Comparison of ENCODE assay signal across 9 mouse cellular contexts in genomic region chr8:4256911-4257310, GRCm38 (mm10). TPM values are rescaled to one million over a fixed set of nuclear protein-coding genes. Genes with fewer than 3 reads are reported as not detected.
DNase-seq lines count a peak whose midpoint lies in the region; ATAC-seq and TF ChIP-seq lines count a peak whose summit lies in the region.
"Had no signal": no experiment of that assay in that cellular context is flagged by ENCODE, and none has a peak within 500 bp of the region (broad histone marks: within the 10 kb centered on the region; RNA-seq: fewer than 3 reads in every experiment).

No protein-coding gene starts in this region.

- no peak for DNase-seq in neural tube, embryonic 11.5 days (ENCODE audit: low spot score)
- no peak for DNase-seq in neural tube, embryonic 10.5 days (ENCODE audit: extremely low spot score, low spot score)
- peak; percentile 48 for DNase-seq in hindbrain, postnatal 0 days (ENCODE audit: low spot score)
- no peak for DNase-seq in urinary bladder, adult 2 months (ENCODE audit: low spot score)
- no peak for DNase-seq in lung, postnatal 0 days (ENCODE audit: low spot score)

- peaks cover 22% of the 10 kb centered on the region for H3K4me1 ChIP-seq in neural tube, embryonic 11.5 days (ENCODE audit: control insufficient read depth, insufficient read depth, low read length)
- peaks cover 18% of the 10 kb centered on the region for H3K4me1 ChIP-seq in hindbrain, postnatal 0 days (ENCODE audit: insufficient read depth, low read length)
- H3K4me1 ChIP-seq in midbrain, embryonic 13.5 days (replicated peaks), result peaks cover 52% of the 10 kb centered on the region
- peaks cover 4% of the 10 kb centered on the region; the same call in 1 of the 2 replicates for H3K4me1 ChIP-seq in lung, postnatal 0 days (ENCODE audit: insufficient read depth, low read depth, low read length)

- no peaks in the 10 kb centered on the region for H3K27me3 ChIP-seq in neural tube, embryonic 11.5 days (ENCODE audit: control insufficient read depth, insufficient read depth, low read length)
- no peaks in the 10 kb centered on the region for H3K27me3 ChIP-seq in hindbrain, postnatal 0 days (ENCODE audit: insufficient read depth, low read length)
- H3K27me3 ChIP-seq in midbrain, embryonic 13.5 days, result no peaks in the 10 kb centered on the region
- no peaks in the 10 kb centered on the region for H3K27me3 ChIP-seq in lung, postnatal 0 days (replicated peaks; ENCODE audit: insufficient read depth, low read length)

- WGBS in neural tube, embryonic 11.5 days, result 86% methylated on average over 4 of the region's 4 CpGs
- 19% methylated on average over 4 of the region's 4 CpGs for WGBS in hindbrain, postnatal 0 days
- 70% methylated on average over 4 of the region's 4 CpGs for WGBS in midbrain, embryonic 13.5 days
- 48% methylated on average over 4 of the region's 4 CpGs for WGBS in lung, postnatal 0 days

- no peak overlapping the region for H3K27ac ChIP-seq in neural tube, embryonic 11.5 days (ENCODE audit: low read depth, low read length)
- 0 out of 2 replicates have a peak overlapping the region, but pooled peaks have one; percentile 94 for H3K27ac ChIP-seq in hindbrain, postnatal 0 days
- peak overlapping the region; percentile 98 for H3K27ac ChIP-seq in midbrain, embryonic 13.5 days
- no peak overlapping the region for H3K27ac ChIP-seq in lung, postnatal 0 days (ENCODE audit: low read length)

- no peaks in the 10 kb centered on the region for H3K9me3 ChIP-seq in neural tube, embryonic 11.5 days (ENCODE audit: control insufficient read depth, low read length)
- no peaks in the 10 kb centered on the region for H3K9me3 ChIP-seq in hindbrain, postnatal 0 days (ENCODE audit: low read length)
- no peaks in the 10 kb centered on the region for H3K9me3 ChIP-seq in midbrain, embryonic 13.5 days
- H3K9me3 ChIP-seq in lung, postnatal 0 days (ENCODE audit: low read length), result no peaks in the 10 kb centered on the region

- H3K36me3 ChIP-seq in neural tube, embryonic 11.5 days (ENCODE audit: control insufficient read depth, insufficient read depth, low read length), result peaks cover 5% of the 10 kb centered on the region
- peaks cover 36% of the 10 kb centered on the region; the same call in 1 of the 2 replicates for H3K36me3 ChIP-seq in hindbrain, postnatal 0 days (ENCODE audit: insufficient read depth, low read length)
- H3K36me3 ChIP-seq in midbrain, embryonic 13.5 days, result peaks cover 53% of the 10 kb centered on the region
- H3K36me3 ChIP-seq in lung, postnatal 0 days (ENCODE audit: insufficient read depth, low read length), result peaks cover 18% of the 10 kb centered on the region; the same call in 1 of the 2 replicates

- no peak for TF ChIP-seq EP300 in lung, postnatal 0 days (IDR thresholded peaks at IDR 0.05)

- H3K4me3 ChIP-seq in neural tube, embryonic 11.5 days (ENCODE audit: low read depth, low read length), result no peak overlapping the region
- H3K4me3 ChIP-seq in hindbrain, postnatal 0 days (ENCODE audit: low read length), result no peak overlapping the region
- peak overlapping the region; percentile 95 for H3K4me3 ChIP-seq in midbrain, embryonic 13.5 days (replicated peaks)
- H3K4me3 ChIP-seq in lung, postnatal 0 days (ENCODE audit: low read depth, low read length), result no peak overlapping the region

- no peak overlapping the region; the same call in 1 of the 2 replicates for H3K9ac ChIP-seq in neural tube, embryonic 11.5 days (ENCODE audit: low read length)
- peak overlapping the region; percentile 18 for H3K9ac ChIP-seq in hindbrain, postnatal 0 days (replicated peaks; ENCODE audit: low read length)
- H3K9ac ChIP-seq in midbrain, embryonic 13.5 days (replicated peaks), result peak overlapping the region; percentile 95
- H3K9ac ChIP-seq in lung, postnatal 0 days (replicated peaks; ENCODE audit: low read depth), result no peak overlapping the region

- TF ChIP-seq CTCF in hindbrain, postnatal 0 days (IDR thresholded peaks at IDR 0.05; ENCODE audit: low read depth), result no peak
- TF ChIP-seq CTCF in lung, postnatal 0 days (IDR thresholded peaks at IDR 0.05), result no peak

- ATAC-seq in neural tube, embryonic 11.5 days (ENCODE audit: insufficient read depth, low FRiP score, low TSS enrichment), result no peak
- no peak for ATAC-seq in hindbrain, postnatal 0 days
- no peak for ATAC-seq in midbrain, embryonic 13.5 days
- ATAC-seq in inflammation-experienced regulatory T-cells, adult 6 months, result no peak
- ATAC-seq in lung, postnatal 0 days, result no peak
- no peak for ATAC-seq in erythroid progenitor cell, adult 5-6 weeks (replicated peaks; ENCODE audit: low FRiP score, poor library complexity, severe bottlenecking)

- H3K4me2 ChIP-seq in neural tube, embryonic 11.5 days (ENCODE audit: low read depth), result peak overlapping the region; percentile 3; the same call in 1 of the 2 replicates
- H3K4me2 ChIP-seq in hindbrain, postnatal 0 days (ENCODE audit: low read depth, low read length), result peak overlapping the region; percentile 74
- peak overlapping the region; percentile 77 for H3K4me2 ChIP-seq in midbrain, embryonic 13.5 days (replicated peaks)
- H3K4me2 ChIP-seq in lung, postnatal 0 days (replicated peaks; ENCODE audit: low read depth, low read length), result no peak overlapping the region

RNA-seq across cellular contexts. Expression of gene Ctxn1, which starts 2.2 kb away (rescaled TPM):
- 140 TPM in 2 replicates for polyA plus RNA-seq in neural tube, embryonic 11.5 days (2014; fragmentation: Nextera tagmentation; extraction: Ambion mirVana)
- total RNA-seq in hindbrain, postnatal 0 days (2014; rRNA removed), result 99.4 and 109 TPM in 2 replicates
- 224 and 240 TPM in 2 replicates for polyA plus RNA-seq in hindbrain, postnatal 0 days (2015; fragmentation: Nextera tagmentation; extraction: Ambion mirVana)
- 245 and 257 TPM in 2 replicates for polyA plus RNA-seq in midbrain, embryonic 13.5 days (2015; fragmentation: Nextera tagmentation; extraction: Ambion mirVana)
- polyA plus RNA-seq in urinary bladder, adult 2 months (2012; rRNA removed), result 98.2 and 133 TPM in 2 replicates
- polyA plus RNA-seq in inflammation-experienced regulatory T-cells, adult 6 months (2017; shearing (Covaris generic)), result under 1 TPM in 2 of 3 experiments, not detected in 1; 0.74 to 0.89 TPM
- 35.1 and 38.4 TPM in 2 replicates for polyA plus RNA-seq in lung, postnatal 0 days (2015; fragmentation: Nextera tagmentation; extraction: Ambion mirVana)
- total RNA-seq in erythroid progenitor cell, adult 5-6 weeks (2015; ENCODE audit: low replicate concordance), result not detected in 2 replicates
- total RNA-seq in erythroid progenitor cell, adult 5-6 weeks (2017; ENCODE audit: low replicate concordance), result 1.1 TPM in 1 of 2 replicates, not detected in the other

RNA-seq across cellular contexts. Expression of gene Snapc2, which starts 4.0 kb away (rescaled TPM):
- 61.4 and 68.6 TPM in 2 replicates for polyA plus RNA-seq in neural tube, embryonic 11.5 days (2014; fragmentation: Nextera tagmentation; extraction: Ambion mirVana)
- total RNA-seq in hindbrain, postnatal 0 days (2014; rRNA removed), result 89.6 and 91.3 TPM in 2 replicates
- polyA plus RNA-seq in hindbrain, postnatal 0 days (2015; fragmentation: Nextera tagmentation; extraction: Ambion mirVana), result 63.4 and 65.3 TPM in 2 replicates
- polyA plus RNA-seq in midbrain, embryonic 13.5 days (2015; fragmentation: Nextera tagmentation; extraction: Ambion mirVana), result 62.7 and 64.1 TPM in 2 replicates
- 50.9 and 56.7 TPM in 2 replicates for polyA plus RNA-seq in urinary bladder, adult 2 months (2012; rRNA removed)
- polyA plus RNA-seq in inflammation-experienced regulatory T-cells, adult 6 months (2017; shearing (Covaris generic)), result 10 to 100 TPM in 2 of 3 experiments, 1 to 10 TPM in 1; 9.1 to 16.0 (median 15.9) TPM
- polyA plus RNA-seq in lung, postnatal 0 days (2015; fragmentation: Nextera tagmentation; extraction: Ambion mirVana), result 27.5 and 28.9 TPM in 2 replicates
- total RNA-seq in erythroid progenitor cell, adult 5-6 weeks (2015; ENCODE audit: low replicate concordance), result 4.2 and 10.5 TPM in 2 replicates
- total RNA-seq in erythroid progenitor cell, adult 5-6 weeks (2017; ENCODE audit: low replicate concordance), result 3.2 and 6.7 TPM in 2 replicates

RNA-seq across cellular contexts. Expression of gene Tgfbr3l, which starts 8.9 kb away (rescaled TPM):
- polyA plus RNA-seq in neural tube, embryonic 11.5 days (2014; fragmentation: Nextera tagmentation; extraction: Ambion mirVana), result 2.1 and 2.3 TPM in 2 replicates
- total RNA-seq in hindbrain, postnatal 0 days (2014; rRNA removed), result 9.0 and 15.5 TPM in 2 replicates
- polyA plus RNA-seq in hindbrain, postnatal 0 days (2015; fragmentation: Nextera tagmentation; extraction: Ambion mirVana), result 3.7 TPM in 2 replicates
- polyA plus RNA-seq in midbrain, embryonic 13.5 days (2015; fragmentation: Nextera tagmentation; extraction: Ambion mirVana), result 8.0 and 8.5 TPM in 2 replicates
- polyA plus RNA-seq in urinary bladder, adult 2 months (2012; rRNA removed), result 31.6 and 33.6 TPM in 2 replicates
- 1 to 10 TPM; 1.9 to 8.2 (median 5.2) TPM for polyA plus RNA-seq in inflammation-experienced regulatory T-cells, adult 6 months (2017; shearing (Covaris generic))
- 2.2 and 4.3 TPM in 2 replicates for polyA plus RNA-seq in lung, postnatal 0 days (2015; fragmentation: Nextera tagmentation; extraction: Ambion mirVana)
- total RNA-seq in erythroid progenitor cell, adult 5-6 weeks (2015; ENCODE audit: low replicate concordance), result not detected in 2 replicates
- total RNA-seq in erythroid progenitor cell, adult 5-6 weeks (2017; ENCODE audit: low replicate concordance), result not detected in 2 replicates

RNA-seq across cellular contexts. Expression of gene Gm49320, which starts 18.2 kb away (rescaled TPM):
- polyA plus RNA-seq in neural tube, embryonic 11.5 days (2014; fragmentation: Nextera tagmentation; extraction: Ambion mirVana), result 0.43 and 0.70 TPM in 2 replicates
- total RNA-seq in hindbrain, postnatal 0 days (2014; rRNA removed), result not detected in 2 replicates
- 0.25 and 0.74 TPM in 2 replicates for polyA plus RNA-seq in hindbrain, postnatal 0 days (2015; fragmentation: Nextera tagmentation; extraction: Ambion mirVana)
- 0.90 and 1.2 TPM in 2 replicates for polyA plus RNA-seq in midbrain, embryonic 13.5 days (2015; fragmentation: Nextera tagmentation; extraction: Ambion mirVana)
- polyA plus RNA-seq in urinary bladder, adult 2 months (2012; rRNA removed), result 4.3 and 5.9 TPM in 2 replicates
- under 1 TPM in 1 of 3 experiments, not detected in 2; 0.35 TPM for polyA plus RNA-seq in inflammation-experienced regulatory T-cells, adult 6 months (2017; shearing (Covaris generic))
- 0.25 and 0.86 TPM in 2 replicates for polyA plus RNA-seq in lung, postnatal 0 days (2015; fragmentation: Nextera tagmentation; extraction: Ambion mirVana)
- 2.5 TPM in 1 of 2 replicates, not detected in the other for total RNA-seq in erythroid progenitor cell, adult 5-6 weeks (2015; ENCODE audit: low replicate concordance)
- total RNA-seq in erythroid progenitor cell, adult 5-6 weeks (2017; ENCODE audit: low replicate concordance), result not detected in 2 replicates
- total RNA-seq: MEL had no signal

RNA-seq across cellular contexts. Expression of gene Map2k7, which starts 18.4 kb away (rescaled TPM):
- polyA plus RNA-seq in neural tube, embryonic 11.5 days (2014; fragmentation: Nextera tagmentation; extraction: Ambion mirVana), result 23.0 and 23.4 TPM in 2 replicates
- total RNA-seq in hindbrain, postnatal 0 days (2014; rRNA removed), result 30.8 and 39.7 TPM in 2 replicates
- 24.7 and 27.7 TPM in 2 replicates for polyA plus RNA-seq in hindbrain, postnatal 0 days (2015; fragmentation: Nextera tagmentation; extraction: Ambion mirVana)
- 33.0 and 36.9 TPM in 2 replicates for polyA plus RNA-seq in midbrain, embryonic 13.5 days (2015; fragmentation: Nextera tagmentation; extraction: Ambion mirVana)
- 39.9 and 50.3 TPM in 2 replicates for polyA plus RNA-seq in urinary bladder, adult 2 months (2012; rRNA removed)
- polyA plus RNA-seq in inflammation-experienced regulatory T-cells, adult 6 months (2017; shearing (Covaris generic)), result 10 to 100 TPM; 17.2 to 33.1 (median 20.0) TPM
- polyA plus RNA-seq in lung, postnatal 0 days (2015; fragmentation: Nextera tagmentation; extraction: Ambion mirVana), result 22.9 and 23.6 TPM in 2 replicates
- 25.2 and 25.6 TPM in 2 replicates for total RNA-seq in erythroid progenitor cell, adult 5-6 weeks (2015; ENCODE audit: low replicate concordance)
- total RNA-seq in erythroid progenitor cell, adult 5-6 weeks (2017; ENCODE audit: low replicate concordance), result 16.9 and 20.3 TPM in 2 replicates

Comparison
In these comparisons a context has a peak if more than half of its experiments do, and no peak if none do; other contexts are left out.
1. H3K27ac ChIP-seq: peak in hindbrain, postnatal 0 days (single experiment) and midbrain, embryonic 13.5 days (single experiment); none in neural tube, embryonic 11.5 days (single experiment) and lung, postnatal 0 days (single experiment).
2. H3K9ac ChIP-seq: peak in hindbrain, postnatal 0 days (single experiment) and midbrain, embryonic 13.5 days (single experiment); none in neural tube, embryonic 11.5 days (single experiment) and lung, postnatal 0 days (single experiment).
3. RNA of gene Ctxn1, which starts 2.2 kb away (polyA plus RNA-seq): 245 to 257 TPM in midbrain, embryonic 13.5 days, 224 to 240 TPM in hindbrain, postnatal 0 days, 140 TPM in neural tube, embryonic 11.5 days, 98.2 to 133 TPM in urinary bladder, adult 2 months and 35.1 to 38.4 TPM in lung, postnatal 0 days; 0.74 to 0.89 TPM in inflammation-experienced regulatory T-cells, adult 6 months; every median in the first group is over 10 times any median in the second.